Mouse (Mus musculus) left cerebral cortex, adult 18-20 months (tissue): ENCODE data around the gene Svs5. TPM values are rescaled to one million over a fixed set of nuclear protein-coding genes. Genes with fewer than 3 reads are reported as not detected.
"Not testable (repeated sequence)": the region's sequence is repeated elsewhere in the genome, so short reads cannot be mapped to it uniquely, and the experiment has no call there.

Experiments
- DNase-seq, 2 experiments: peaks; one replicate each; pipeline ENCODE4 v3.0.0; 2021 to 2022; ENCODE audit warnings: low spot score in 2 of 2, mixed read lengths in 1 of 2
- long read RNA-seq, 2 experiments: library from polyadenylated mRNA; stranded (forward); transcript quantifications; one replicate each; pipeline ENCODE4 v2.0.0; 2021
- total RNA-seq, 2 experiments: library from RNA; stranded (reverse); gene quantifications; 2 replicates each; pipeline ENCODE4 v1.2.3; 2021

Gene Svs5
- not detected for total RNA-seq
- long read RNA-seq, experiment 1: 0 reads
- long read RNA-seq, experiment 2: 0 reads

DNA sequence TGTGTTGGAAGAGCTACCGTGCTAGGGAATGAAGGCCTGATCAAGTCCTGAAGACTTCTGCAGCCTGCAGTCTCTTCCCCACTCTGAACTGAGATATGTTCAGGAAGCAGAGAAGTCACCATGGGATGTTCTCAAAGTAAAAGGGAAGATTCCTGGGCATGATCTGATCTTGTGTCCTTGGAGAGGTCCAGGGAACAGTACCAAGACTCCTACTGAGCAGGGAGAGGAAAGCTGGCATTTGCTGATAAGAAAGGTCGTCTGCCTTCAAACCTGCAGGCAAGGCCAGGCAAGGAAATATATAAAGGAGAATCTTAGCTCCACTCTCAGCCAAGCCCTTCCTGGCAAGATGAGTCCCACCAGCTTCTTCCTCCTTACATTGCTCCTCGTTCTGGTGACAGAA, at the start of gene Svs5:
Svs5 (plus strand) TSS at position 301 of the 400 bp plus-strand sequence.
- not testable (repeated sequence) for DNase-seq

DNA sequence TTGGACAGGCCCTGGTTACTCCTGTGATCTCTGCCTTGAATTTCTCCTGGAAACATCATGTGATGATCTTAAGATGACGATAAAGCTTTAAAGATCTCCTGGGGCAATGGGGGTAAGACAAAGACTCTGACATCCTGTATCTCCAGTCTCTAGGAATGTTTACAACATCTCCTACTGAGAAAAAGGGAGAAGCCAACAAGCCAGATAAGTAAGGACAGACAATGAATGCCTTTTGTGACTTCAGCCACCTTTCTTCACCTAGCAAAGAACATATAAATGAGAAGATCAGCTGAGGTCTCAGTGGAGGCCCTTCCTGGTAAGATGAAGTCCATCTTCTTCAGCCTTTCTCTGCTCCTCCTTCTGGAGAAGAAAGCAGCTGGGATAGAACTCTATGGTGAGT, 43.6 kb upstream of the Svs5 start, which contains the start of gene Svs3a:
Svs3a (plus strand) TSS at position 301 of the 400 bp plus-strand sequence.
- not testable (repeated sequence) for DNase-seq

GRCm38 (mm10) chr2:164312599-164312998, 19.9 kb upstream of the Svs5 start:
- peak; percentile 1 to 2 for DNase-seq

DNA sequence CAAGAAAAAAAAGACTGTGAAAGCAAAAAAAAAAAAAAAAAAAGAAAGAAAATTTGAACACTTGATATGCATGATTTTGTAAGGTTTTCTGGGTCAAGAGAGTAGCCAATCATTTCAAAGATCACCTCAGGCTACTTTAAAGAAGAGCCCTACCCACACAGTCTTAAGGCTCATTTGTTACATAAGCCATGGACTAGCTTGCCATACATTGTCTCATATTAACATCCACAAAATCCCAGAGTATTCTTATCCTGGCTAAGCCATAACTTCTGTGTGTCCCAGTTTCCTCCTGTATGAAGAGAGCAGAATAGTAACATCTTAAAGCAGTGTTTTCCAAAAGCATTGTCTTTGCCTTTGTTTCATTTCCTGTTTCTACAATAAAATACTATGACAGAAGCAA, 17.1 kb upstream of the Svs5 start:
- not testable (repeated sequence) for DNase-seq

DNA sequence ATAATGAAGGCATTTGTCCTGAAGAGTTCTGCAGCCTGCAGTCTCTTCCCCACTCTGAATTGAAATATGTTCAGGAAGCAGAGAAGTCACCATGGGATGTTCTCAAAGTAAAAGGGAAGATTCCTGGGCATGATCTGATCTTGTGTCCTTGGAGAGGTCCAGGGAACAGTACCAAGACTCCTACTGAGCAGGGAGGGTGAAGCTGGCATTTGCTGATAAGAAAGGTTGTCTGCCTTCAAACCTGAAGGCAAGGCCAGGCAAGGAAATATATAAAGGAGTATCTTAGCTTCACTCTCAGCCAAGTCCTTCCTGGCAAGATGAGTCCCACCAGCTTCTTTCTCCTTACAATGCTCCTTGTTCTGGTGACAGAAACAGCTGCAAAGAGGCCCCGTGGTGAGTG, 16.1 kb upstream of the Svs5 start, which contains the start of gene Svs6:
Svs6 (plus strand) TSS at position 301 of the 400 bp plus-strand sequence.
- not testable (repeated sequence) for DNase-seq

DNA sequence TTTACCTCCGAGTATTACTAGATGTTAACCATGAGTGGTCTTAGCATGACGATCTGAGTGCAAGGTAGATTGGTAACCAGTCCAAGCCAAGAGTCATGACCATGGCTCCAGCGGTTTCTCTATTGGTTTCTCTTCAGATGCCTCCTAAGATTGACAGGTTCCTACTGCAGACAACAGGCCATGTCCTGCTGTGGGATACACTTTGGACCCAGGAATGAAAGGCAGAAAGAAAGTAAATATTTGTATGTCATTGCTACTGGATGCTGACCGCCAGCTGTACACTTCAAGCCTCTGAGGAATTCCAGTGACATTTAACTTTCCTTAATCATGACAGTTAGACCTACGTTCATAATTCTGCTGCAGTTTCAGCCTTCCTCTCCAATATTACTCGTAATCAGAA, 11.6 kb upstream of the Svs5 start:
- no peak for DNase-seq

- not testable (repeated sequence) for DNase-seq
Measured at GRCm38 (mm10) chr2:164343732-164344131, 11.2 kb downstream of the Svs5 start.

- DNase-seq: not testable (repeated sequence)
Measured at GRCm38 (mm10) chr2:164347697-164348096, 15.2 kb downstream of the Svs5 start.

DNA sequence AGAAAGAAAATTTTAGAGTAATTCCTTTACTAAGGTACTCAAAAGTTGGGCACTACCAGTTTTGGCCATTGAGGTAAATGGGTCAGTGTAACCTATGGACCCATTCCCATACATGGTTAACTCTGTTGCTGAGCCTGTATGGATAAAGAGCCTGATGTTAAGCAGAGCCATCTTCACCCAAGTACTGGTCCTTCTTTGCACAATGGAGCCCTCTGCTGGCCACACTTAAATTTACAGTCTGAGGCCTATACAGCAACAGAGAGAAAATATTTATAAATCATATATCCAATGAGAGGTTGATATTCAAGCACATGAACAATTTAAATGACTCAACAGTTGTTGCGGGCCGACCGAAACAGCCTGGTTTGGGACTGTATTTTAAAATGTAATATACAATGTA, 16.4 kb downstream of the Svs5 start:
- DNase-seq: peak; percentile 7 to 12

DNA sequence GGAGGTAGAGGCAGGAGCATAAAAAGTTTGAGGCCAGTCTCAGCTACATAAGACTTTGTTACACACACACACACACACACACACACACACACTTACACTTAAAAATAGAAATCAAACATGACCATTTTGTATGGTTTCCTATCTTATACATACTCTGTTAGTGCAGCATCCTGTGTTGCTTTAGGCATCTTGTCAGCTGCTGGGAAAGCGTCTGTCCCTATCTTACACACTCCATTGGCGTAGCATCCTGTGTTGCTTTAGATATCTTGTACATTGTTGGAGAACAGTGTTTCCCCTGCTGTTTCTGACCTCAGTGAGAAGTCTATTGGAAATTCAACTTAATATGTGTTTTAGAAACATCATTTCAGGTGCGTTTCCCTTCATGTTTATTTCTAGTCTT, 20.2 kb downstream of the Svs5 start:
- no peak for DNase-seq

- DNase-seq: no peak
Measured at GRCm38 (mm10) chr2:164353356-164353755, 20.8 kb downstream of the Svs5 start.

GRCm38 (mm10) chr2:164356177-164356967, 23.8 kb downstream of the Svs5 start:
- DNase-seq: no peak

- DNase-seq: no peak
Measured at GRCm38 (mm10) chr2:164358373-164358772, 25.8 kb downstream of the Svs5 start.

- DNase-seq: no peak
Measured at GRCm38 (mm10) chr2:164359031-164359430, 26.5 kb downstream of the Svs5 start.

- no peak for DNase-seq
Measured at GRCm38 (mm10) chr2:164359668-164360067, 27.1 kb downstream of the Svs5 start.

- no peak for DNase-seq
Measured at GRCm38 (mm10) chr2:164360974-164361657, 28.6 kb downstream of the Svs5 start.

DNA sequence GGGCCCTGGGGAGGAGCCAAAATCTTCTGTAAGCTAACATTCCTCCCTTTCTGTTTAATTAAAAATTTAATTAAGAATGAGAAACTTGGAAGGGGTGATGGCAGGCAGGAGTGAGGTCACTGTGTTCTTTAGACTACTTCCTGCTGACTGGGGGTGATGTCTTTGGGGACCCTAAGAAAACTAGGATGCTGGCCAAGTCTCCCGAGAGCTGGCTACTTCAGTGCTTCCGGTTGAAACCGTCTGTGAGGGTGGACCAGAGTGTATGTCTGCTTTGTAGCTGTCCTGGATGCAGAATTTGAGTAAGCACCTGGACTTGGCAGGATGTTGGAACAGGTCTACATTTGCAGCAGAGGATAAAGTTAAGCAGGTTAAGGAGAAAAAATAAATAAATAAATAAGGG, 34.4 kb downstream of the Svs5 start:
- no peak for DNase-seq

DNA sequence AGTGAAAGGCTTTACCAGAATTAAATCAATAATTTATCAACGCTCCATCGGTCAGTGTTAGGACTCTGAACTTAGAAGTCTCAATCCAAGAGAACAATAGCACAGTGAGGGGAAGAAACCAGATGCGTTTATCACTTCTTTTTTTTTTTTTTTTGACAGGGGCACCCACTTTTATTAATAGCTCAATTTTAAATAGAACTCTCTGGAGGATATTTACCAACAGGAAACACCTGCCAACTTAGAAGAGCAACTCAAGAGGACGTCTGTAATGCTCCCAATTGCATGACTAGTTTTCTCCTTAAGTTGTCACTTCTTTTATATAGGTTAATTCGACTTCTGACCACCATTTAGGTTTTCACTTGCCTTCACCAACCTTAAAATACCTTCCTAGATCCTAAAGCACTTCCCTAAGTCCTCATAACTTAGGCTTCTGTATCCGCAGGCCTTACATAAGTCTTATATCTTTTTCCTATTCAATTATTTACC, 36.1 kb downstream of the Svs5 start:
- DNase-seq: no peak

DNA sequence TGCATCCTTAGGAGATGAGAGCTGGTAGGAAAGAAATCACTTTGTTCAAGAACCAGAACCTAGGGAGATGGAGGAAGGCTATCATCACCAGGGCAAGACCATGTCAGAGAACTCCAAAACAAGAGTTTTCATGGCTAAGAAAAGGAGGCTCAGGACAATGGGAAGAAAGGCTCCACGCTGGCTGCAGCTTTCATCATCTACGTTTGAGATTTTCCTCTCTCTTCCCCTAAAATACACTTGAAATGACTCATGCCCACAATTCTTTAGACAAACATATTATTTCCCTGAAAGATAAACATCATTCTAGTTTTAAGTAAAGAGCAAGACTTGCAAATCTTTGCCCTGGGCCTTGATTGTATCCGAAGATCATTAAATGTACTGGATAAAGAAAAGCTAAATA, 38.8 kb downstream of the Svs5 start:
- no peak for DNase-seq

DNA sequence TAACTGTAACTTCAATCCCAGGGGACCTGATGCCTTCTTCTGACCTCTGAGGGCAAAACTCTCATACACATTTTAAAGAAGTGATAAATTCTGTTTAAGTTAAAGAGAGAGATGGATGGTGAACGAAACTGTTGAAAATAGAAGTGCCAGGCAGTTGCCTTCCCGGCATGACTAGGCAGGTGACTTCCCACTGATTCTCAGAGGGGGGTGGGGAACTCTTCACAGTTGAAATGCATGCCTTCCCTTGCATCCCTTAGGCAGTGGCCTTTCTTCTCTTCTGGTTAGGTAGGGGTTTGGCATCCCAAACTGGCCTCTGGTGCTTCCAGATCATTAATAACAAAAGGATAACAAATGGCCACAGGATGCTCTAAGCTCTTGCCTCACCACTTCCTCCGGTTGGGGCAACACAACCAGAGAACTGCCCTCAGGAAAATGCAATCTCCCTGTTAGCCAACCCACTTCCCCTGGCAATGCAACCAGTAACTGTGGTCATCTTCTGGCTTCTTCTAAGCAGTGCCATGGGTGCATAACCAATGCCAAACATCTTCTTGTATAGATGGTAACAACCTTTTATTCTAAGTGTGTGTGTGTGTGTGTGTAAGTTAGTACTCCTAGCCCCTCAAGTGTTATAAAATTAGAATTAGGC, 40.0 kb downstream of the Svs5 start:
- DNase-seq: no peak

GRCm38 (mm10) chr2:164373187-164373586, 40.6 kb downstream of the Svs5 start:
- DNase-seq: no peak
